Mouse (Mus musculus) MEL (cell line): ENCODE results near the gene Sh3glb2.

Source experiments
- CTCF ChIP-seq, 3 experiments: IDR thresholded peaks in 2 of 3; conservative IDR thresholded peaks in 1 of 3; 2 replicates each; pipeline ENCODE4 v1.5.1; 2011 to 2012; ENCODE audit warnings: low read length in 3 of 3, low read depth in 2 of 3, mild to moderate bottlenecking in 2 of 3, improper control_type of control experiment in 1 of 3, inconsistent platforms in 1 of 3, mixed read lengths in 1 of 3, moderate library complexity in 1 of 3; ENCODE audit not compliant: control insufficient read depth in 1 of 3, insufficient read depth in 1 of 3, poor library complexity in 1 of 3, severe bottlenecking in 1 of 3
- MXI1 ChIP-seq: IDR thresholded peaks from 2 replicates; pipeline ENCODE4 v1.6.1; 2011; ENCODE audit warnings: mild to moderate bottlenecking, low read depth, low read length, improper control_type of control experiment
- NELFE ChIP-seq: IDR thresholded peaks from 2 replicates; pipeline ENCODE4 v1.6.1; 2011; ENCODE audit warnings: low read depth, low read length, improper control_type of control experiment
- POLR2AphosphoS2 ChIP-seq: IDR thresholded peaks from 2 replicates; pipeline ENCODE4 v1.6.1; 2011; ENCODE audit warnings: low read length, improper control_type of control experiment
- ZC3H11A ChIP-seq: IDR thresholded peaks from 2 replicates; pipeline ENCODE4 v1.6.1; 2012; ENCODE audit warnings: low read depth, mild to moderate bottlenecking, inconsistent platforms, low read length, improper control_type of control experiment

- no peak for TF ChIP-seq MXI1
- TF ChIP-seq CTCF (IDR thresholded peaks at IDR 0.05 in 2 of 3, conservative IDR thresholded peaks at IDR 0.05 in 1 of 3; ENCODE audit: control insufficient read depth in 1 of 3, insufficient read depth in 1 of 3, low read depth in 2 of 3, low read length in 3 of 3, poor library complexity in 1 of 3, severe bottlenecking in 1 of 3): no peak
- TF ChIP-seq POLR2AphosphoS2: no peak
- no peak for TF ChIP-seq ZC3H11A
- no peak for TF ChIP-seq NELFE
Observed at GRCm38 (mm10) chr2:30381377-30381725, 22.2 kb upstream of the Sh3glb2 start.
